In the genomic region with DNA sequence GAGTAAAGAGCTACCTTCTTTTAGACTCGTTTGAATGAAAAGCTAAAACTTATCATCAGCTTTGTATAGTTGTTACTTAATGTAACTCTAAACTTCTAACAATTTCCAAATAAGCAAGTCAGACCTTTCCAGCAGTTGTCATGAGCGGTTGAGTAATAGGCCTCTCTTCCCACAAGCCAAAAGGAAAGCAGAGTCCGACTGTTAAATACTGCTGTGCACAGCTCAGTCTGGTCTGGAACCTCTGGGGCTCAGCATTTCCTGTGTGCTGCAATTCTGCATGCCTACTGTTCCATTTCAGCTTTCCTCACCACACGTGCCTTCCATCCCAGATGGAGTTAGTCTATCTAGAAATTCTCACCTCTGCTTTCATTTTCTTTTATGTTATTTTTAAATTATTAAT, we compare ENCODE assay signal across 27 mouse cellular contexts. TPM values are rescaled to one million over a fixed set of nuclear protein-coding genes. Genes with fewer than 3 reads are reported as not detected.
A peak's percentile ranks its signal among the peaks of the same experiment; 100 is the strongest.
DNase-seq lines count a peak whose midpoint lies in the region; ATAC-seq and TF ChIP-seq lines count a peak whose summit lies in the region.
"Had no signal": no experiment of that assay in that cellular context is flagged by ENCODE, and none has a peak within 500 bp of the region (broad histone marks: within the 10 kb centered on the region; RNA-seq: fewer than 3 reads in every experiment).

No protein-coding gene starts in this region.

- H3K4me2 ChIP-seq in lung, embryonic 16.5 days (ENCODE audit: low read depth, low read length): no peak overlapping the region
- H3K4me2 ChIP-seq in hindbrain, postnatal 0 days (ENCODE audit: low read depth, low read length): no peak overlapping the region
- H3K4me2 ChIP-seq: embryonic facial prominence, embryonic 12.5 days; forebrain, embryonic 12.5 days; limb, embryonic 12.5 days; liver, embryonic 11.5 days; midbrain, embryonic 13.5 days had no signal

- peak; percentile 36 to 66 for DNase-seq in heart, adult 18-20 months
- DNase-seq in heart, postnatal 4 days: no peak
- no peak for DNase-seq in lung, postnatal 10 days
- no peak for DNase-seq in hindbrain, postnatal 0 days (ENCODE audit: low spot score)
- no peak for DNase-seq in kidney, adult 11 months
- DNase-seq: adrenal gland, postnatal 10 days; B cell, adult 2 months; cerebellum, adult 2 months; cerebellum, postnatal 25 days; kidney, postnatal 25 days; layer of hippocampus, postnatal 36 days; liver, postnatal 0 days; right cerebral cortex, postnatal 14 days; spleen, adult 18-20 months had no signal

- no peak overlapping the region for H3K27ac ChIP-seq in lung, embryonic 16.5 days (ENCODE audit: low read length)
- H3K27ac ChIP-seq in bone marrow macrophage, adult 2 months (ENCODE audit: insufficient read depth, low read depth, low read length): peak overlapping the region; percentile 59; the same call in 1 of the 2 replicates
- no peak overlapping the region for H3K27ac ChIP-seq in hindbrain, postnatal 0 days
- H3K27ac ChIP-seq: embryonic facial prominence, embryonic 12.5 days; forebrain, embryonic 12.5 days; heart, adult 2 months; limb, embryonic 12.5 days; midbrain, embryonic 13.5 days had no signal

- H3K27me3 ChIP-seq in lung, embryonic 16.5 days (ENCODE audit: control insufficient read depth, insufficient read depth, low read depth, low read length): no peaks in the 10 kb centered on the region
- no peaks in the 10 kb centered on the region for H3K27me3 ChIP-seq in hindbrain, postnatal 0 days (ENCODE audit: insufficient read depth, low read length)
- H3K27me3 ChIP-seq: CH12.LX; embryonic facial prominence, embryonic 12.5 days; forebrain, embryonic 12.5 days; limb, embryonic 12.5 days; megakaryocyte, embryonic 14.5 days; midbrain, embryonic 13.5 days had no signal

- no peaks in the 10 kb centered on the region for H3K9me3 ChIP-seq in lung, embryonic 16.5 days (ENCODE audit: control insufficient read depth, low read length)
- no peaks in the 10 kb centered on the region for H3K9me3 ChIP-seq in hindbrain, postnatal 0 days (ENCODE audit: low read length)
- H3K9me3 ChIP-seq: embryonic facial prominence, embryonic 12.5 days; forebrain, embryonic 12.5 days; G1E; limb, embryonic 12.5 days; midbrain, embryonic 13.5 days had no signal

- TF ChIP-seq CTCF in bone marrow macrophage, adult 2 months (IDR thresholded peaks at IDR 0.05; ENCODE audit: low read depth, low read length): no peak
- no peak for TF ChIP-seq CTCF in hindbrain, postnatal 0 days (IDR thresholded peaks at IDR 0.05; ENCODE audit: low read depth)

- H3K4me3 ChIP-seq in lung, embryonic 16.5 days (ENCODE audit: low read length): no peak overlapping the region
- H3K4me3 ChIP-seq in bone marrow macrophage, adult 2 months (ENCODE audit: insufficient read depth, low read length): no peak overlapping the region
- H3K4me3 ChIP-seq in hindbrain, postnatal 0 days (ENCODE audit: low read length): no peak overlapping the region
- H3K4me3 ChIP-seq: embryonic facial prominence, embryonic 12.5 days; forebrain, embryonic 12.5 days; heart, adult 2 months; limb, embryonic 12.5 days; megakaryocyte, embryonic 14.5 days; midbrain, embryonic 13.5 days had no signal

- WGBS in lung, embryonic 16.5 days: 71% methylated on average over 4 of the region's 4 CpGs
- WGBS in hindbrain, postnatal 0 days: 81% methylated on average over 4 of the region's 4 CpGs

- 0 out of 2 replicates have a peak, but pooled peaks have one; percentile 43 for ATAC-seq in lung, embryonic 16.5 days (ENCODE audit: low read depth)
- ATAC-seq in hindbrain, postnatal 0 days: no peak
- ATAC-seq: activated CD4-positive, CD25-positive, alpha-beta regulatory T cell, adult 4 months; intestine, postnatal 0 days; liver, postnatal 0 days; midbrain, embryonic 13.5 days had no signal

- no peak for TF ChIP-seq POLR2A in bone marrow macrophage, adult 2 months (IDR thresholded peaks at IDR 0.05; ENCODE audit: borderline replicate concordance, low read depth, low read length)

- H3K9ac ChIP-seq in lung, embryonic 16.5 days (ENCODE audit: low read length): no peak overlapping the region
- no peak overlapping the region for H3K9ac ChIP-seq in hindbrain, postnatal 0 days (replicated peaks; ENCODE audit: low read length)
- H3K9ac ChIP-seq: embryonic facial prominence, embryonic 12.5 days; forebrain, embryonic 12.5 days; limb, embryonic 12.5 days; liver, postnatal 0 days; midbrain, embryonic 13.5 days had no signal

- H3K4me1 ChIP-seq in lung, embryonic 16.5 days (replicated peaks; ENCODE audit: control insufficient read depth, insufficient read depth, low read length): no peaks in the 10 kb centered on the region
- peaks cover 26% of the 10 kb centered on the region for H3K4me1 ChIP-seq in bone marrow macrophage, adult 2 months (ENCODE audit: control insufficient read depth, insufficient read depth, low read length)
- H3K4me1 ChIP-seq in hindbrain, postnatal 0 days (ENCODE audit: insufficient read depth, low read length): no peaks in the 10 kb centered on the region
- H3K4me1 ChIP-seq: forebrain, embryonic 12.5 days; limb, embryonic 12.5 days had no signal

- H3K36me3 ChIP-seq in lung, embryonic 16.5 days (ENCODE audit: control insufficient read depth, insufficient read depth, low read length): peaks cover 7% of the 10 kb centered on the region
- H3K36me3 ChIP-seq in hindbrain, postnatal 0 days (ENCODE audit: insufficient read depth, low read length): 0 out of 2 replicates have a peak, but pooled peaks cover 4% of the 10 kb centered on the region
- H3K36me3 ChIP-seq: forebrain, embryonic 12.5 days had no signal

RNA-seq across cellular contexts. Expression of a gene that starts 56.7 kb away (rescaled TPM):
- total RNA-seq in heart, adult 18-20 months (2021): 10 to 100 TPM; 45.1 to 49.7 TPM
- total RNA-seq in heart, postnatal 4 days (2021): 10 to 100 TPM; 42.5 to 45.9 TPM
- polyA plus RNA-seq in lung, embryonic 16.5 days (2015; fragmentation: Nextera tagmentation; extraction: Ambion mirVana): 42.8 and 47.8 TPM in 2 replicates
- polyA plus RNA-seq in bone marrow macrophage, adult 2 months (2012; ENCODE audit: insufficient read depth, insufficient read length, missing spikeins): 137 and 156 TPM in 2 replicates
- 68.8 and 73.0 TPM in 2 replicates for total RNA-seq in hindbrain, postnatal 0 days (2014; rRNA removed)
- polyA plus RNA-seq in hindbrain, postnatal 0 days (2015; fragmentation: Nextera tagmentation; extraction: Ambion mirVana): 57.4 and 58.1 TPM in 2 replicates

Comparison
In these comparisons a context has a peak if more than half of its experiments do, and no peak if none do; other contexts are left out.
1. DNase-seq: peak in heart, adult 18-20 months (2 of 2); none in heart, postnatal 4 days (single experiment), lung, postnatal 10 days (single experiment), hindbrain, postnatal 0 days (single experiment) and kidney, adult 11 months (single experiment).